Mouse (Mus musculus) liver, embryonic 11.5 days (tissue): ENCODE measurements at regions not wholly inside any gene's neighbourhood (a gene's known extent, or its start where the extent isn't known, plus 50 kb on each side); places are given as distances from the start of the nearest gene placed in this dataset.

ENCODE experiments used
- ATAC-seq: fragments of 200-750 bp; cut with Nextera tagmentation; replicated peaks from 2 replicates; pipeline ENCODE4 v1.8.0; 2017; ENCODE audit warnings: moderate number of reproducible peaks, mild to moderate bottlenecking, moderate TSS enrichment, moderate library complexity; ENCODE audit not compliant: low FRiP score
- DNase-seq: peaks from one replicate; pipeline ENCODE4 v3.0.0-alpha.2; 2017; ENCODE audit warnings: low spot score
- H3K27ac ChIP-seq: fragments of 300-500 bp; sonication (generic); 2 replicates; pipeline ENCODE4 v1.5.1; 2014; ENCODE audit warnings: mild to moderate bottlenecking, low read depth, low read length, control low read depth
- H3K27me3 ChIP-seq: fragments of 300-500 bp; sonication (generic); replicated peaks from 2 replicates; pipeline ENCODE4 v1.6.1; 2014; ENCODE audit warnings: low read length, mixed read lengths; ENCODE audit not compliant: control insufficient read depth, insufficient read depth
- H3K36me3 ChIP-seq: fragments of 300-500 bp; sonication (generic); 2 replicates; pipeline ENCODE4 v1.6.1; 2014; ENCODE audit warnings: mild to moderate bottlenecking, low read length, moderate library complexity, mixed read lengths; ENCODE audit not compliant: control insufficient read depth, insufficient read depth
- H3K4me1 ChIP-seq: fragments of 300-500 bp; sonication (generic); replicated peaks from 2 replicates; pipeline ENCODE4 v1.6.1; 2014; ENCODE audit warnings: low read length, mixed read lengths; ENCODE audit not compliant: control insufficient read depth, insufficient read depth
- H3K4me2 ChIP-seq: fragments of 300-500 bp; sonication (generic); 2 replicates; pipeline ENCODE4 v1.6.1; 2014; ENCODE audit warnings: mild to moderate bottlenecking, control low read depth, moderate library complexity
- H3K4me3 ChIP-seq: fragments of 300-500 bp; sonication (generic); 2 replicates; pipeline ENCODE4 v1.5.1; 2014; ENCODE audit warnings: low read depth, low read length, control low read depth
- H3K9ac ChIP-seq: fragments of 300-500 bp; sonication (generic); 2 replicates; pipeline ENCODE4 v1.6.1; 2014; ENCODE audit warnings: low read depth, low read length, control low read depth
- H3K9me3 ChIP-seq: fragments of 300-500 bp; sonication (generic); 2 replicates; pipeline ENCODE4 v1.6.1; 2016; ENCODE audit warnings: low read length, inconsistent platforms, mixed read lengths; ENCODE audit not compliant: control insufficient read depth
- WGBS: fragments of 180-500 bp; shearing (Covaris S2); extraction: QIAGEN DNeasy Blood & Tissue Kit; methylation state at CpG from one replicate; pipeline ENCODE4 v1.1.7; 2014; 5-methylcytosine and 5-hydroxymethylcytosine counted together

GRCm38 (mm10) chr15:86937364-86937763 is 606.7 kb upstream of the Fam19a5 start:
- no peak for DNase-seq
- Histone ChIP-seq H3K4me3 (no peak overlapping the region), H3K9ac (no peak overlapping the region), H3K27ac (no peak overlapping the region), H3K27me3 (no peaks in the 10 kb centered on the region), H3K4me2 (no peak overlapping the region), H3K9me3 (no peaks in the 10 kb centered on the region), H3K4me1 (no peaks in the 10 kb centered on the region), H3K36me3 (no peaks in the 10 kb centered on the region)
- 76% methylated on average over 3 of the region's 3 CpGs for WGBS
- ATAC-seq, result no peak

GRCm38 (mm10) chr15:86944529-86944928 is 599.6 kb upstream of the Fam19a5 start:
- DNase-seq, result no peak
- H3K27me3 ChIP-seq, result no peaks in the 10 kb centered on the region
- no peaks in the 10 kb centered on the region for H3K36me3 ChIP-seq
- H3K4me3 ChIP-seq, result no peak overlapping the region
- no peak for ATAC-seq
- H3K4me1 ChIP-seq, result no peaks in the 10 kb centered on the region
- WGBS, result 77% methylated on average over 7 of the region's 7 CpGs
- H3K9me3 ChIP-seq, result no peaks in the 10 kb centered on the region
- H3K4me2 ChIP-seq, result no peak overlapping the region
- H3K27ac ChIP-seq, result no peak overlapping the region
- H3K9ac ChIP-seq, result no peak overlapping the region

- Histone ChIP-seq H3K27me3 (no peaks in the 10 kb centered on the region), H3K4me2 (no peak overlapping the region), H3K36me3 (no peaks in the 10 kb centered on the region), H3K4me1 (no peaks in the 10 kb centered on the region), H3K9me3 (no peaks in the 10 kb centered on the region), H3K27ac (no peak overlapping the region), H3K4me3 (no peak overlapping the region), H3K9ac (no peak overlapping the region)
- DNase-seq, result no peak
- 51% methylated on average over 5 of the region's 5 CpGs for WGBS
- no peak for ATAC-seq
Observed at GRCm38 (mm10) chr15:86952593-86952992, 591.5 kb upstream of the Fam19a5 start.

- no peak for DNase-seq
- WGBS, result 79% methylated on average over 8 of the region's 8 CpGs
Observed at GRCm38 (mm10) chr15:86957872-86958271, 586.2 kb upstream of the Fam19a5 start.

GRCm38 (mm10) chr15:86962921-86963320 is 581.2 kb upstream of the Fam19a5 start:
- H3K4me3 ChIP-seq, result no peak overlapping the region
- H3K4me2 ChIP-seq, result no peak overlapping the region
- ATAC-seq (no peak), DNase-seq (no peak)
- H3K9me3 ChIP-seq, result no peaks in the 10 kb centered on the region
- no peaks in the 10 kb centered on the region for H3K36me3 ChIP-seq
- no peaks in the 10 kb centered on the region for H3K4me1 ChIP-seq
- 89% methylated on average over 2 of the region's 2 CpGs for WGBS
- H3K27me3 ChIP-seq, result no peaks in the 10 kb centered on the region
- no peak overlapping the region for H3K27ac ChIP-seq
- H3K9ac ChIP-seq, result no peak overlapping the region

More at GRCm38 (mm10) chr15:86957872-86958271, 586.2 kb upstream of the Fam19a5 start:
- no peaks in the 10 kb centered on the region for H3K27me3 ChIP-seq
- no peaks in the 10 kb centered on the region for H3K9me3 ChIP-seq
- no peaks in the 10 kb centered on the region for H3K4me1 ChIP-seq
- ATAC-seq, result no peak
- no peak overlapping the region for H3K27ac ChIP-seq
- H3K4me3 ChIP-seq, result no peak overlapping the region
- H3K9ac ChIP-seq, result no peak overlapping the region
- no peaks in the 10 kb centered on the region for H3K36me3 ChIP-seq
- H3K4me2 ChIP-seq, result no peak overlapping the region

- no peak overlapping the region for H3K4me2 ChIP-seq
- H3K27ac ChIP-seq, result no peak overlapping the region
- no peak overlapping the region for H3K4me3 ChIP-seq
- no peak for DNase-seq
- H3K27me3 ChIP-seq, result no peaks in the 10 kb centered on the region
- H3K9ac ChIP-seq, result no peak overlapping the region
- WGBS, result 53% methylated on average over 3 of the region's 3 CpGs
- H3K36me3 ChIP-seq, result no peaks in the 10 kb centered on the region
- H3K4me1 ChIP-seq, result no peaks in the 10 kb centered on the region
- no peak for ATAC-seq
- no peaks in the 10 kb centered on the region for H3K9me3 ChIP-seq
Observed at GRCm38 (mm10) chr15:86963486-86963885, 580.6 kb upstream of the Fam19a5 start.

GRCm38 (mm10) chr15:86971436-86971835 is 572.7 kb upstream of the Fam19a5 start:
- no peak for ATAC-seq
- no peaks in the 10 kb centered on the region for H3K27me3 ChIP-seq
- WGBS, result 64% methylated on average over 2 of the region's 2 CpGs
- H3K9ac ChIP-seq, result no peak overlapping the region
- no peaks in the 10 kb centered on the region for H3K4me1 ChIP-seq
- no peaks in the 10 kb centered on the region for H3K36me3 ChIP-seq
- H3K4me3 ChIP-seq, result no peak overlapping the region
- DNase-seq, result no peak
- no peaks in the 10 kb centered on the region for H3K9me3 ChIP-seq
- H3K4me2 ChIP-seq, result no peak overlapping the region
- H3K27ac ChIP-seq, result no peak overlapping the region

- ATAC-seq (no peak), DNase-seq (no peak)
- WGBS, result 86% methylated on average over 6 of the region's 6 CpGs
- H3K4me2 ChIP-seq, result no peak overlapping the region
- H3K9me3 ChIP-seq, result no peaks in the 10 kb centered on the region
- no peak overlapping the region for H3K4me3 ChIP-seq
- no peaks in the 10 kb centered on the region for H3K27me3 ChIP-seq
- H3K27ac ChIP-seq, result no peak overlapping the region
- no peaks in the 10 kb centered on the region for H3K36me3 ChIP-seq
- H3K4me1 ChIP-seq, result no peaks in the 10 kb centered on the region
- H3K9ac ChIP-seq, result no peak overlapping the region
Observed at GRCm38 (mm10) chr15:86996196-86996595, 547.9 kb upstream of the Fam19a5 start.

- Histone ChIP-seq H3K27me3 (no peaks in the 10 kb centered on the region), H3K4me1 (no peaks in the 10 kb centered on the region), H3K9me3 (no peaks in the 10 kb centered on the region), H3K4me3 (no peak overlapping the region), H3K4me2 (no peak overlapping the region), H3K36me3 (no peaks in the 10 kb centered on the region), H3K9ac (no peak overlapping the region), H3K27ac (no peak overlapping the region)
- ATAC-seq (no peak), DNase-seq (no peak)
- 51% methylated on average over 8 of the region's 8 CpGs for WGBS
Observed at GRCm38 (mm10) chr15:87018978-87019377, 525.1 kb upstream of the Fam19a5 start.
